Mouse (Mus musculus): Measurements from ENCODE around the gene Dcbld2.

- TF ChIP-seq CTCF (IDR thresholded peaks at IDR 0.05; ENCODE audit: low read depth) (no peak), EP300 (IDR thresholded peaks at IDR 0.05; ENCODE audit: low read depth) (no peak)
These were observed 40.8 kb downstream of the Dcbld2 start for GRCm38 (mm10) chr16:58449073-58449472.
